Mouse (Mus musculus): ENCODE data around the gene Galnt17.

DNA sequence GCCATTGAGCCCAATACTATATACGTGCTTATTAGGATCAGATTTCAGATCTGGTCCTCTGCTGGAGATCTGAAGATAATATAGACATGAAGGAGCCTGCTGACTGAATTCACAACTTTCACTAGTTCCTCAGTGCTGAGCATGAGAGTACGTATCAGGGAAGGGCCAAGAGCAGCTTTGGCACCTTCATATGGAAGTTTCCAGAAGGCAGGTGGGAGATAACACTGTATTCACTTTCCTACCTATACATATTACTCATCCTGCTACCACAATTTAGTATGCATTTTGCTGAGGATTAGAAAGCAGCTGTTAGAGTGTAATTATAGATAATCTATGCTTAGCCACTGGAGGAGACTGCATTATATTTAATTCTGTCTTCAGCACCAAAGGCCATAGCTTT, 396.7 kb downstream of the Galnt17 start:
- TF ChIP-seq EP300 (IDR thresholded peaks at IDR 0.05; ENCODE audit: insufficient read depth, low read depth, low read length), result no peak
- TF ChIP-seq POLR2A (IDR thresholded peaks at IDR 0.05; ENCODE audit: insufficient read depth, low read length), result no peak
